ENCODE assay signal across 9 mouse cellular contexts in the genomic region with DNA sequence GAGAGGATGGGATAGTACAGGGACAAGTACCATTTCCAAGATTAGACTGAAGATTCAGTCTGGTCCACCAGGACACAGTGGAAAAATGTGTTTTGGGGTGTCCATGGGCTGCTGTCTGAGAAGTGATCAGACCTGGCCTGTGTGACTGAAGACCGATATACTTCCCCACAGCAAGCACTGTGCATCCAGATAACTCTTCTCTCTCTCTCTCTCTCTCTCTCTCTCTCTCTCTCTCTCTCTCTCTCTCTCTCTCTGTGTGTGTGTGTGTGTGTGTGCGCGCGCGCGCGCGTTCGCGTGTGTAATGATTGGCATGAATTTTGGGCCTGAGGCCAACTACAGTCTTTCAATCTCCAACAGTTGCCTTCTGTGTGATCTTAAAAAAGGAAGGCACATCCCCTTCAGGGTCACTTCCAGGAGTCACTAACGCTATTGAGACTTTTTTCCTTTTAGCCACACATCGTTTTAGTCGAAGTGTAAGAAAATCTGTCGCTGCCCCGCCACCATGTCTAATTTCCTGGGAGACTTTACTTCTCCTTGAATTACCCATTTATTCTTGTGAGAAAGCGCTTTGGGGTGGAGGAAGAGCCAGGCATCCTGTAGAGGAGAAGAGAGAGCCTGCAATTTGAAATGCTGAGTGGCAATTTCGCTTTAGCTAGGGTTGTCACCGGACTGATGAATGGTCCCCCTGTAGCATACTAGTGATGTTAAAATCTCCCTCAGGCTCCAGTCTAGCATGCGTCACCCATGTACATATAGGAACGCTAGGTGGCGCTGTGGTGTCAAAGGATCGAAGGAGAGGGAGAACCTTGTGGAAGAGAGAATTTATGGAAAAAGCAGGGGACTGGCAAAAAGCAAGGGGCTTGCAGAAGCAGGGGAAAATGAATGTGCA.
DNase-seq lines count a peak whose midpoint lies in the region; ATAC-seq and TF ChIP-seq lines count a peak whose summit lies in the region.
"Had no signal": no experiment of that assay in that cellular context is flagged by ENCODE, and none has a peak within 500 bp of the region (broad histone marks: within the 10 kb centered on the region; RNA-seq: fewer than 3 reads in every experiment).

No protein-coding gene starts in this region.

- H3K9me3 ChIP-seq in forebrain, embryonic 13.5 days (replicated peaks) = no peaks in the 10 kb centered on the region
- H3K9me3 ChIP-seq in hindbrain, embryonic 14.5 days (ENCODE audit: control insufficient read depth, low read length) = no peaks in the 10 kb centered on the region

- CTCF ChIA-PET in Patski (lab: Charles Lee) = no interaction called here

- in situ Hi-C loops in Patski (cut with MboI; ENCODE audit: low pct_unique_long_range_greater_than_20kb) = no loop called here

- POLR2A ChIA-PET in Patski (lab: Charles Lee) = no interaction called here

- H3K27ac ChIP-seq in forebrain, embryonic 13.5 days = no peak overlapping the region
- peak overlapping the region; percentile 27; the same call in 1 of the 2 replicates for H3K27ac ChIP-seq in hindbrain, embryonic 14.5 days
- H3K27ac ChIP-seq: macrophage had no signal

- TF ChIP-seq CTCF in Patski (IDR thresholded peaks at IDR 0.05) = peak; percentile 77

- H3K4me3 ChIP-seq in forebrain, embryonic 13.5 days = no peak overlapping the region
- H3K4me3 ChIP-seq in hindbrain, embryonic 14.5 days (replicated peaks; ENCODE audit: low read length) = no peak overlapping the region

- ATAC-seq in Patski = peak; percentile 51
- ATAC-seq in cerebellum, adult (ENCODE audit: insufficient number of reproducible peaks, low FRiP score, low TSS enrichment) = peak; percentile 72
- ATAC-seq in forebrain, embryonic 13.5 days = peak; percentile 94
- peak; percentile 90 for ATAC-seq in hindbrain, embryonic 14.5 days (ENCODE audit: low FRiP score)

- peaks cover 16% of the 10 kb centered on the region; the same call in 1 of the 2 replicates for H3K4me1 ChIP-seq in forebrain, embryonic 13.5 days
- no peaks in the 10 kb centered on the region for H3K4me1 ChIP-seq in hindbrain, embryonic 14.5 days (replicated peaks; ENCODE audit: control insufficient read depth, insufficient read depth, low read length)

- H3K4me2 ChIP-seq in forebrain, embryonic 13.5 days = peak overlapping the region; percentile 22; the same call in 1 of the 2 replicates
- H3K4me2 ChIP-seq in hindbrain, embryonic 14.5 days (replicated peaks) = peak overlapping the region; percentile 17

- WGBS in forebrain, embryonic 13.5 days = 34% methylated on average over 14 of the region's 22 CpGs
- 32% methylated on average over 22 of the region's 22 CpGs for WGBS in hindbrain, embryonic 14.5 days

- DNase-seq in Patski (ENCODE audit: low read depth, low spot score) = peak; percentile 2
- DNase-seq in hindbrain, embryonic 14.5 days (ENCODE audit: low spot score) = peak; percentile 95
- peak; percentile 93 to 95 for DNase-seq in layer of hippocampus, postnatal 10 days (ENCODE audit: low spot score in 2 of 2)
- peak; percentile 46 for DNase-seq in lung, postnatal 25 days (ENCODE audit: low spot score)
- peak; percentile 92 to 94 for DNase-seq in right cerebral cortex, adult 2 months (ENCODE audit: low spot score in 2 of 2)
- no peak for DNase-seq in spleen, postnatal 36 days (ENCODE audit: low spot score in 2 of 2)

- H3K9ac ChIP-seq in forebrain, embryonic 13.5 days = no peak overlapping the region
- H3K9ac ChIP-seq in hindbrain, embryonic 14.5 days = no peak overlapping the region

- H3K27me3 ChIP-seq in Patski = no peaks in the 10 kb centered on the region
- no peaks in the 10 kb centered on the region for H3K27me3 ChIP-seq in forebrain, embryonic 13.5 days
- H3K27me3 ChIP-seq in hindbrain, embryonic 14.5 days (ENCODE audit: control insufficient read depth, insufficient read depth, low read length) = no peaks in the 10 kb centered on the region

- H3K36me3 ChIP-seq in forebrain, embryonic 13.5 days (ENCODE audit: poor library complexity, severe bottlenecking) = no peaks in the 10 kb centered on the region
- H3K36me3 ChIP-seq in hindbrain, embryonic 14.5 days (replicated peaks; ENCODE audit: control insufficient read depth, insufficient read depth) = no peaks in the 10 kb centered on the region

Comparison
In these comparisons a context has a peak if more than half of its experiments do, and no peak if none do; other contexts are left out.
1. DNase-seq: peak in Patski (single experiment), hindbrain, embryonic 14.5 days (single experiment), layer of hippocampus, postnatal 10 days (2 of 2), lung, postnatal 25 days (single experiment) and right cerebral cortex, adult 2 months (2 of 2); none in spleen, postnatal 36 days (0 of 2).
2. Peak in every context shown above with its lines, with median percentiles within 50 percentile points of each other: ATAC-seq.